Mouse (Mus musculus): Measurements from ENCODE around the gene Tlk1. TPM values are rescaled to one million over a fixed set of nuclear protein-coding genes. Genes with fewer than 3 reads are reported as not detected.

The Tlk1 gene
- polyA plus RNA-seq, 1 experiment from 2014 or later = 46.8 TPM

DNA sequence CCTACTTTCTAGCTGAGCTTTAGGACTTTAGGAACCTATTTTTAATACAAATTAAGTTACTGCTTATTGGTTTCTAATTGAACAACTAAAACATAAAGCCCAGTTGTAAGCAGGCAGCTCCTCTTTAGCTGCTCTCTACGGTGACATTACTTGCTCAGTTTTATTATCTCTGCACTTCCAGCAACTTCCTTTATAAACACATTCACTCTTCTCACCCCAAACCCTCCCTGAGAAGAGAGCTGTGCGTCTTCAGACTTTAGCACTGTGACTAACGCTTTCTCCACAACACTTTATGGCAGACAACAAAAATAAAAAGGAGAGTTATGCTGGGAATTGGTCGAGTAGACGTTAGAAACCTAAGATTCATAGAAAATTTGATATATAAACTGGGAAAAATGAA lies 89.5 kb downstream of the Tlk1 start:
- Histone ChIP-seq H3K4me3 (ENCODE audit: low read depth, low read length) (no peak overlapping the region), H3K4me2 (ENCODE audit: low read depth, low read length) (no peak overlapping the region), H3K9me3 (replicated peaks; ENCODE audit: control insufficient read depth, low read length) (no peaks in the 10 kb centered on the region), H3K27ac (replicated peaks; ENCODE audit: low read depth, low read length) (no peak overlapping the region), H3K9ac (replicated peaks; ENCODE audit: low read length) (no peak overlapping the region), H3K4me1 (ENCODE audit: control insufficient read depth, insufficient read depth, low read length) (no peaks in the 10 kb centered on the region), H3K36me3 (replicated peaks; ENCODE audit: control insufficient read depth, insufficient read depth, low read depth, low read length) (no peaks in the 10 kb centered on the region; the same call in 1 of the 2 replicates), H3K27me3 (ENCODE audit: control insufficient read depth, insufficient read depth, low read length) (no peaks in the 10 kb centered on the region)
- 94% methylated on average over 5 of the region's 5 CpGs for WGBS
- no peak for DNase-seq (ENCODE audit: low spot score)
- ATAC-seq (replicated peaks; ENCODE audit: insufficient number of reproducible peaks, low FRiP score, low TSS enrichment, low read depth) = no peak

- Histone ChIP-seq H3K4me3 (ENCODE audit: low read depth, low read length) (no peak overlapping the region), H3K4me2 (ENCODE audit: low read depth, low read length) (no peak overlapping the region), H3K9ac (replicated peaks; ENCODE audit: low read length) (no peak overlapping the region), H3K27ac (replicated peaks; ENCODE audit: low read depth, low read length) (no peak overlapping the region), H3K36me3 (replicated peaks; ENCODE audit: control insufficient read depth, insufficient read depth, low read depth, low read length) (no peaks in the 10 kb centered on the region), H3K9me3 (replicated peaks; ENCODE audit: control insufficient read depth, low read length) (no peaks in the 10 kb centered on the region), H3K4me1 (ENCODE audit: control insufficient read depth, insufficient read depth, low read length) (no peaks in the 10 kb centered on the region), H3K27me3 (ENCODE audit: control insufficient read depth, insufficient read depth, low read length) (no peaks in the 10 kb centered on the region)
- DNase-seq (ENCODE audit: low spot score) (no peak), ATAC-seq (replicated peaks; ENCODE audit: insufficient number of reproducible peaks, low FRiP score, low TSS enrichment, low read depth) (no peak)
- 91% methylated on average over 4 of the region's 4 CpGs for WGBS
Observed at GRCm38 (mm10) chr2:70735534-70735933, 90.0 kb downstream of the Tlk1 start.

DNA sequence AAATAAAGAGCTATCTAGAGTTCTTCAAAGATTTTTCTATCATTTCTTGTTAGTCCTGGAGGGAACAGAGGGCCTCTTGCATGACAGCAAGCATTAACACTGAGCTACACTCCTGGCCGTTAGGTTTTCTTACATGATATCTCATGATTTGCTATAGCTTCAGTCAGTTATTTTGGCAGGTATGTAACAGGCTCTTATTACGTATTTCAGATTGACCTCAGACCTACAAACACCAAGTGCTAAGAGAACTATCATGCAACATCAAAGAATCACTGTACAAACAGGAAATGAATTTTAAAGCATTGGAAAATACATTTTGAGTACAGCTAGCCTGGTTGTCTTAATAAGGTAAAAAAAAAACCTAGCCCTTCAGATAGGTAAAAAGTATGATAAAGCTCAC lies 98.4 kb downstream of the Tlk1 start:
- H3K9ac ChIP-seq (replicated peaks; ENCODE audit: low read length) = no peak overlapping the region
- no peak overlapping the region for H3K4me3 ChIP-seq (ENCODE audit: low read depth, low read length)
- WGBS = 91% methylated on average over 2 of the region's 2 CpGs
- H3K27ac ChIP-seq (replicated peaks; ENCODE audit: low read depth, low read length) = no peak overlapping the region
- ATAC-seq (replicated peaks; ENCODE audit: insufficient number of reproducible peaks, low FRiP score, low TSS enrichment, low read depth) (no peak), DNase-seq (ENCODE audit: low spot score) (no peak)
- no peak overlapping the region for H3K4me2 ChIP-seq (ENCODE audit: low read depth, low read length)
- H3K27me3 ChIP-seq (ENCODE audit: control insufficient read depth, insufficient read depth, low read length) = no peaks in the 10 kb centered on the region
- no peaks in the 10 kb centered on the region for H3K4me1 ChIP-seq (ENCODE audit: control insufficient read depth, insufficient read depth, low read length)
- H3K9me3 ChIP-seq (replicated peaks; ENCODE audit: control insufficient read depth, low read length) = no peaks in the 10 kb centered on the region
- H3K36me3 ChIP-seq (replicated peaks; ENCODE audit: control insufficient read depth, insufficient read depth, low read depth, low read length) = no peaks in the 10 kb centered on the region

DNA sequence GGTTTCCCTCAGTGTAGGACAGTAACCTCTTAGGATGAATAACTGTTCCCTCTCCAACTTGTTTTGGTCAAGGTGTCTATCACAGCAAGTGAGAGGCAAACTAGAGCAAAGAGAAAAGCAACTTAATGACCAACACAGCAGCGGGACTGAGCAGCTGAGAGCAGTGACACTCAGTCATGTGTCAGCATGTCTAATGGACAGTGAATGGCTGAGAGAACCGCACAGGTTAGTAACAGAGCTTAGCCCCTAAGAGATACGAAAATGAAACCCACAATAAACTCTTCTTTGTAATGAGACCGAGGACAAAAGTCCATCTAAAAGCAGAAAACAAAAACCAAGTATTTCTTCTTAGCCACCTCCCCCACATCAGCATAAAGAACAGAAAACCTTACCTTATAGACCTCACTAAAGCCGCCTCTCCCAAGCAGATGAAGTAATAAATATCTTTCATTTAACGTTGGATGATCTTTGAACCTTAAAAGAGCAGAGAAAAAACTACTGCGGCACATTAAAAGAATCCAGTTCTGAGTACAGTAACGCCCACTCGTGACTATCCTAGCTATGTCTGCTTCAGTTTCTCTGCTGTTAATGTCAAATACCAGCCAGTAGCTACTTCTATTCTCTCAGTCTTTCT lies 101.8 kb downstream of the Tlk1 start:
- Histone ChIP-seq H3K4me1 (ENCODE audit: control insufficient read depth, insufficient read depth, low read length) (no peaks in the 10 kb centered on the region), H3K4me3 (ENCODE audit: low read depth, low read length) (no peak overlapping the region), H3K36me3 (replicated peaks; ENCODE audit: control insufficient read depth, insufficient read depth, low read depth, low read length) (peaks cover 6% of the 10 kb centered on the region), H3K27me3 (ENCODE audit: control insufficient read depth, insufficient read depth, low read length) (no peaks in the 10 kb centered on the region), H3K9ac (replicated peaks; ENCODE audit: low read length) (no peak overlapping the region), H3K4me2 (ENCODE audit: low read depth, low read length) (no peak overlapping the region), H3K27ac (replicated peaks; ENCODE audit: low read depth, low read length) (no peak overlapping the region), H3K9me3 (replicated peaks; ENCODE audit: control insufficient read depth, low read length) (no peaks in the 10 kb centered on the region)
- no peak for DNase-seq (ENCODE audit: low spot score)
- 90% methylated on average over 9 of the region's 9 CpGs for WGBS
- ATAC-seq (replicated peaks; ENCODE audit: insufficient number of reproducible peaks, low FRiP score, low TSS enrichment, low read depth) = no peak

- ATAC-seq (replicated peaks; ENCODE audit: insufficient number of reproducible peaks, low FRiP score, low TSS enrichment, low read depth) (no peak), DNase-seq (ENCODE audit: low spot score) (no peak)
- Histone ChIP-seq H3K4me2 (ENCODE audit: low read depth, low read length) (no peak overlapping the region), H3K9me3 (replicated peaks; ENCODE audit: control insufficient read depth, low read length) (no peaks in the 10 kb centered on the region), H3K9ac (replicated peaks; ENCODE audit: low read length) (no peak overlapping the region), H3K4me1 (ENCODE audit: control insufficient read depth, insufficient read depth, low read length) (no peaks in the 10 kb centered on the region), H3K4me3 (ENCODE audit: low read depth, low read length) (no peak overlapping the region), H3K27ac (replicated peaks; ENCODE audit: low read depth, low read length) (no peak overlapping the region), H3K36me3 (replicated peaks; ENCODE audit: control insufficient read depth, insufficient read depth, low read depth, low read length) (no peaks in the 10 kb centered on the region; the same call in 1 of the 2 replicates), H3K27me3 (ENCODE audit: control insufficient read depth, insufficient read depth, low read length) (no peaks in the 10 kb centered on the region)
- 90% methylated on average over 4 of the region's 4 CpGs for WGBS
Observed at GRCm38 (mm10) chr2:70710878-70711277, 114.7 kb downstream of the Tlk1 start.

- H3K27me3 ChIP-seq (ENCODE audit: control insufficient read depth, insufficient read depth, low read length) = no peaks in the 10 kb centered on the region
- H3K36me3 ChIP-seq (replicated peaks; ENCODE audit: control insufficient read depth, insufficient read depth, low read depth, low read length) = no peaks in the 10 kb centered on the region; the same call in 1 of the 2 replicates
- no peaks in the 10 kb centered on the region for H3K9me3 ChIP-seq (replicated peaks; ENCODE audit: control insufficient read depth, low read length)
- no peak overlapping the region for H3K9ac ChIP-seq (replicated peaks; ENCODE audit: low read length)
- H3K4me1 ChIP-seq (ENCODE audit: control insufficient read depth, insufficient read depth, low read length) = no peaks in the 10 kb centered on the region
- ATAC-seq (replicated peaks; ENCODE audit: insufficient number of reproducible peaks, low FRiP score, low TSS enrichment, low read depth) = no peak
- no peak for DNase-seq (ENCODE audit: low spot score)
- H3K4me2 ChIP-seq (ENCODE audit: low read depth, low read length) = no peak overlapping the region
- H3K4me3 ChIP-seq (ENCODE audit: low read depth, low read length) = no peak overlapping the region
- 89% methylated on average over 7 of the region's 7 CpGs for WGBS
- H3K27ac ChIP-seq (replicated peaks; ENCODE audit: low read depth, low read length) = no peak overlapping the region
Observed at GRCm38 (mm10) chr2:70710236-70710635, 115.3 kb downstream of the Tlk1 start.

GRCm38 (mm10) chr2:70708986-70709730 lies 116.4 kb downstream of the Tlk1 start:
- H3K27me3 ChIP-seq (ENCODE audit: control insufficient read depth, insufficient read depth, low read length) = no peaks in the 10 kb centered on the region
- ATAC-seq (replicated peaks; ENCODE audit: insufficient number of reproducible peaks, low FRiP score, low TSS enrichment, low read depth) = no peak
- no peaks in the 10 kb centered on the region for H3K9me3 ChIP-seq (replicated peaks; ENCODE audit: control insufficient read depth, low read length)
- WGBS = 72% methylated on average over 13 of the region's 13 CpGs
- no peak for DNase-seq (ENCODE audit: low spot score)
- no peak overlapping the region for H3K27ac ChIP-seq (replicated peaks; ENCODE audit: low read depth, low read length)
- H3K9ac ChIP-seq (replicated peaks; ENCODE audit: low read length) = no peak overlapping the region
- H3K4me1 ChIP-seq (ENCODE audit: control insufficient read depth, insufficient read depth, low read length) = no peaks in the 10 kb centered on the region
- H3K4me3 ChIP-seq (ENCODE audit: low read depth, low read length) = no peak overlapping the region
- H3K36me3 ChIP-seq (replicated peaks; ENCODE audit: control insufficient read depth, insufficient read depth, low read depth, low read length) = no peaks in the 10 kb centered on the region; the same call in 1 of the 2 replicates
- no peak overlapping the region for H3K4me2 ChIP-seq (ENCODE audit: low read depth, low read length)

- 60% methylated on average over 5 of the region's 5 CpGs for WGBS
- Histone ChIP-seq H3K27ac (replicated peaks; ENCODE audit: low read depth, low read length) (no peak overlapping the region), H3K9ac (replicated peaks; ENCODE audit: low read length) (no peak overlapping the region), H3K9me3 (replicated peaks; ENCODE audit: control insufficient read depth, low read length) (no peaks in the 10 kb centered on the region), H3K27me3 (ENCODE audit: control insufficient read depth, insufficient read depth, low read length) (no peaks in the 10 kb centered on the region), H3K4me3 (ENCODE audit: low read depth, low read length) (no peak overlapping the region), H3K4me2 (ENCODE audit: low read depth, low read length) (no peak overlapping the region), H3K36me3 (replicated peaks; ENCODE audit: control insufficient read depth, insufficient read depth, low read depth, low read length) (no peaks in the 10 kb centered on the region), H3K4me1 (ENCODE audit: control insufficient read depth, insufficient read depth, low read length) (no peaks in the 10 kb centered on the region)
- DNase-seq (ENCODE audit: low spot score) = no peak
- ATAC-seq (replicated peaks; ENCODE audit: insufficient number of reproducible peaks, low FRiP score, low TSS enrichment, low read depth) = no peak
Observed at GRCm38 (mm10) chr2:70702403-70702802, 123.1 kb downstream of the Tlk1 start.

Data from embryonic facial prominence, embryonic 11.5 days (tissue).